Mouse (Mus musculus) brown adipose tissue, adult 24 weeks (tissue): ENCODE results near the gene Ankrd44. TPM values are rescaled to one million over a fixed set of nuclear protein-coding genes. Genes with fewer than 3 reads are reported as not detected.

Source experiments
- H3K27ac ChIP-seq: fragments of 200-500 bp; replicated peaks from 2 replicates; pipeline ENCODE4 v1.5.1; 2012; ENCODE audit warnings: low read depth, mild to moderate bottlenecking, low read length
- H3K4me1 ChIP-seq: fragments of 200-500 bp; 2 replicates; pipeline ENCODE4 v1.6.1; 2012; ENCODE audit warnings: low read length, mixed read lengths; ENCODE audit not compliant: control insufficient read depth, insufficient read depth, insufficient read length
- H3K4me3 ChIP-seq: fragments of 200-500 bp; 2 replicates; pipeline ENCODE4 v1.5.1; 2012; ENCODE audit warnings: low read depth, mild to moderate bottlenecking, low read length, moderate library complexity; ENCODE audit not compliant: insufficient read depth
- polyA plus RNA-seq: library from polyadenylated mRNA; stranded (reverse); fragments of >200 nt; gene quantifications from 2 replicates; pipeline ENCODE4 v1.2.4, GENCODE M21; 2012; ENCODE audit not compliant: missing spikeins, insufficient read depth, insufficient read length

The Ankrd44 gene
- polyA plus RNA-seq, 1 experiment = 8.4 TPM

DNA sequence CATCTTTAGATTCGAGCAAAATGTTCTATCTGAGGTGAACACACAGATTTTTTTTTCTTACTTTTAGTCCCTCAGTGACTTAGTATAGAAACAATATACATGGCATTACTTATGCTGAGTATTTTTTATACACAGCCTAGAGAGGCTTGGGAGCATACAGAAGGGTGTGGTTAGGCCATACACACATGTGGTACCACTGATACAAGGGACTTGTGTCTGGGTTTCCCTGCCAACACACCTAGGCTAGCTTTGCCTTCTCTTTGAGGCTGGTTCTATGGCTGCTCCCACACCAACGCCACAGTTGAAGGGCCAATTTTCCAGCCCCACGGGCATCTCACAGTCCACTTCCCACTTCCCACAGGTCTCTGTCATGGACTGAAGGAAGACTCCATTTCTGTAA is 70.2 kb downstream of the Ankrd44 start:
- no peak overlapping the region for H3K4me3 ChIP-seq
- H3K27ac ChIP-seq = no peak overlapping the region
- H3K4me1 ChIP-seq = peaks cover 18% of the 10 kb centered on the region

DNA sequence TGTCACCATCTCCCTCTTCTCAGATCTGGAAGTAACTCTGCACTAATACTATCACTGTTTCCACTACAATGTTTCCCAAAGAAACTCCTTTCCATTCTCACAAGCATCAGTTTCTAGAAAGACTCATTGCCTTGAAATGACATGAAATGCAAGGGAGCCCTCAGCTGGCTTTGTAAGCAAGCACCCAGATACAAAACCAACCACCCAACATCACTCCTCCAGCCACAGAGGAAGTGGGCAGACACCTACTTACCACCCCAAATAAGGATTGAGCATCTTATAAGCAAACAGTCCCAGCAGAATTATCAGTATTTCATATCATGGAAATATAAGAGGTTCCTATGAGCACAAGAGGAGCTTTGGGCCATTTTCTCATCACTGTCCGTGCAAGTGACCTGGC is 71.8 kb downstream of the Ankrd44 start:
- Histone ChIP-seq H3K27ac (no peak overlapping the region), H3K4me1 (peaks cover 11% of the 10 kb centered on the region), H3K4me3 (no peak overlapping the region)

GRCm38 (mm10) chr1:54853311-54854000 is 72.7 kb downstream of the Ankrd44 start:
- no peak overlapping the region for H3K27ac ChIP-seq
- H3K4me3 ChIP-seq = no peak overlapping the region
- H3K4me1 ChIP-seq = peaks cover 9% of the 10 kb centered on the region

- Histone ChIP-seq H3K4me1 (peaks cover 13% of the 10 kb centered on the region), H3K4me3 (no peak overlapping the region), H3K27ac (no peak overlapping the region)
These were observed 74.6 kb downstream of the Ankrd44 start for GRCm38 (mm10) chr1:54851610-54852009.

DNA sequence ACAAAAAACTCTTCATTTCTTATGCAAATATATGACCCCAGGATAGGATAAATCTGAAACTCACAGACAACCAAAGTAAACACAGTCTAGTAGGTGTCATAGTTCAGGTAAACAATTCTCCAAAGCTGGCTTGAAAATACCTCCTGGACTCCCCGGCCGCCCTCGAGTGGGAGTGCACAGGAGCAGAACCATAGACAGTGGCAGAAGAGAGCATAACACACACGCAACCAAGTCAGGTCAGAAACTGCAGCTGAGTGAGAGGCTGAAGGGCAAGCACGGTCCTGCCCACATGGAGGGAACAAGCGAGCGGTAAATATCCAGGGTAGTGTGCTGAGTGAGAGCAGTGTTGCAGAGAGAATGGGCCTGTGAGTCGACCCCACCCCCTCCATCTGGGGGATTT is 76.1 kb downstream of the Ankrd44 start:
- H3K4me1 ChIP-seq = peaks cover 12% of the 10 kb centered on the region
- no peak overlapping the region for H3K27ac ChIP-seq
- no peak overlapping the region for H3K4me3 ChIP-seq

- Histone ChIP-seq H3K4me3 (no peak overlapping the region), H3K4me1 (peaks cover 5% of the 10 kb centered on the region; the same call in 1 of the 2 replicates), H3K27ac (no peak overlapping the region)
These were observed 78.9 kb downstream of the Ankrd44 start for GRCm38 (mm10) chr1:54847238-54847637.

- peaks cover 9% of the 10 kb centered on the region for H3K4me1 ChIP-seq
- H3K27ac ChIP-seq = no peak overlapping the region
- H3K4me3 ChIP-seq = no peak overlapping the region
These were observed 79.7 kb downstream of the Ankrd44 start for GRCm38 (mm10) chr1:54846346-54847000.

- Histone ChIP-seq H3K27ac (no peak overlapping the region), H3K4me3 (no peak overlapping the region), H3K4me1 (peaks cover 15% of the 10 kb centered on the region)
These were observed 81.8 kb downstream of the Ankrd44 start for GRCm38 (mm10) chr1:54844361-54844760.

DNA sequence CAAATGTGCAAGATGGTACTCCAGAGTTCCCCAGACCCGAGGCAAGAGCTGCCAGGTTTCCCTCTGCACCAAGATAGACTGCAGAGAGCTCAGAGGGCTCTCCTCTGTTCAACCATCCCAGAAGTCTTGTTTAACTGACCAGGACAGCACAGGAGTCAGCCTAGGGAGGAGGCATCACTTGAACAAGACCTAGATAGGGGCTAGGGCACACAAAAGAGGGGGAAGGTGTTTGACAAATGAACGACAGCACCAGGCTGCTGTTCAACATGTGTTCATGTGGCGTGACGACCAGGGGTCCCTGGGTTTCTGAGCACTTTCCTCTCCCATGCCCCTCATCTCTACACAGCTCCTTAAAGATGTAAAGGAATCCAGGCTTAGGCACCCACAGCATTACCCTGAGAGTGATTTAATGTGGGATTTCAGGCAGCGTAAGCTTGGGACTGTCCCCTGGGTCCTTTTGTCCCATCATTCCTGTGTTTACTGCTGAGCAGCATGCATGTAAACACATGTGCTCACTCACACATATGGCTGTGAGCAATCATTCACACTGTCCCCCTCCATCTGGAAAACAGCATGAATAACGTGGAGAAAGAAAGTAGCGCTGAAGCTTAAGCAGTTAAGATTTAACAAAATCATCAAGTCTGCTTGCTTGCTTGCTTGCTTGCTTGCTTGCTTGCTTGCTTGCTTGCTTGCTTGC is 83.3 kb downstream of the Ankrd44 start:
- no peak overlapping the region for H3K27ac ChIP-seq
- H3K4me1 ChIP-seq = peaks cover 18% of the 10 kb centered on the region
- no peak overlapping the region for H3K4me3 ChIP-seq

DNA sequence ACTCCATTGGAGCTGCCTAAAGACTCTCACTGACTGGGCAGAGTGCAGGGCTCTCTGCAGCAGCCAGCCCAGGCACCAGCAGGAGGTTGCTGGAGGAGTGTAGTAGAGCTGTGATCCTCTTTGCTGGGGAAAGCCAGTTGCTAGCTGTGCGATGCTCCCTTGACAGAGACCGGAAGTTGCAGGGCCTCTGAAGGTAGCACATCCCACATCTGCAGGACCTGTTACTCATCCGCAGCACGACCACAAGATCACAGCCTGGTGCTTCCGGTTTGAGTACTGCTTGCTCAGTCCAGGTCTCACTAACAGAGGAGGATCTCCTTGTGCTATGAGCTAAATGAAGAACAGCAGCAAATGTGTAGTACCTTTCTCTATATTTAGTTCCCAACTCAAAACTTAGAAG is 84.4 kb downstream of the Ankrd44 start:
- peaks cover 15% of the 10 kb centered on the region for H3K4me1 ChIP-seq

DNA sequence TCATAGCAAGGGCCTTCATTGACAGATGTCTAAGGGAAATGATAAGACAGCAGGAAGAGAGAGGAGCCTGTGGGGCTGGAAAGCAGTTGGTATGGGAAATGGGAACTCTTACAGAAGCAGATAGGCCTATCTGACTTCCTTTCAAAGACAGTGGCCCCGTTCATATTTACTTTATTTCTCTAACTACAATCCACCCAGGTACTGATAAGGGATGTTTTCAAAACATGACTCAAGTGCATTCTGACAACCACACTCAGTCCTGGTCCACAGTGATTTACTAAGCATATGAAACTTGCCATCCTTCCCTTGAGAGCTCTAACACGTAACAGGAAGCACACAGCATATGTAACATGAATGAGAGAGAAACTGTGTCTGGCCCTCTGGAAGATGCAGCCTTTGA is 86.1 kb downstream of the Ankrd44 start:
- H3K4me1 ChIP-seq = peaks cover 15% of the 10 kb centered on the region
- no peak overlapping the region for H3K27ac ChIP-seq
- H3K4me3 ChIP-seq = no peak overlapping the region

More for the DNA sequence above, 84.4 kb downstream of the Ankrd44 start:
- Histone ChIP-seq H3K27ac (no peak overlapping the region), H3K4me3 (no peak overlapping the region)

DNA sequence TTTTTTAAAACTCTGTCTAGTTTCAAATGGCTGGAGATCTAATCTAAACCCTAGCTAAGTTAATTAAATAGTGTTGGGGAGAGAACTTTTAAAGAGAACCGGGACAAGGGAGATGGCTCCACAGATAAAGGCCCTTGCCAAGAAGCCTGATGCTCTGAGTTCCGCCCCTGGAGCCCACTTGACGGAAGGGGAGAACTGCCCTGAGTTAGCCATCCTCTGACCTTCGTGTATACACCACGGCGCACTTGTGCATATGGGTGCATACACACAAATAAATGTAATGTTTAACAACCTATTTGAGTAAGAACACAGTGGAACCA is 87.7 kb downstream of the Ankrd44 start:
- Histone ChIP-seq H3K27ac (peak overlapping the region; percentile 75), H3K4me1 (peaks cover 15% of the 10 kb centered on the region), H3K4me3 (peak overlapping the region; percentile 41; the same call in 1 of the 2 replicates)

DNA sequence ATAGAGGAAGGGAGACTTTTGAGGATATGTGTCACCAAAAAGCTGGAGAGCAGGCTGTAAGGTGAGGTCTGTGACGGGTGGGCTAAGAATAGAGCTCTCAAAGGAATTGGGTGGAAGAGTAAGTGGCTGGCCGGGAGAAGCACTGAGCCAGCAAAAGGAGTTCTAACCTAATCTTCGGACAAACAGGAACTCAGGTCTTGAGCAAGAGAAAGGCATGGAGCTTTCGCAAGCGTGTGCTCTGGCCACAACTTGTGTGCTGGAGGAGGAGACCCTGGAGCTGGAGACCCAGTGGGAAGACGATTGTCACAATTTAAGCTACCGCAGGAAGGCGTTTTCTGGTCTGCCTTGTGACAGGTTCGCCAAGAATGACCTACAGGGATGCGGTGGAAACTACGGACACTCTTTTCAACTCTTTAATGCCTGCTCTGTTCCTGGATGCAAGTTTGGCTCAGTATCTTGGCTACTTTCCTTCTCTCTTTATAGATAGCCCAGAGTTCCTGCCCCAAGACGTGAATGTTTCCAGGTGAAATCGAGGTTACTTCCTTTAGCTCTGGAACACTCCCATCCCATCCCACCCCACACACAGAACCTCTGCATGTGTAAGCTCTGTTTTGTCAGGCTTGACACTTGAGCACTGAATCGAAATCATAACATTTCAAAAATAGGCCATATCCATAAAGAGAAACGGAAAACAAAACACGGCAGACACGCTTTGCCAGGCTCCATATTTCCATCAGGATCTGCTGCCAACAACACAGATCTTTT is 88.3 kb downstream of the Ankrd44 start:
- Histone ChIP-seq H3K4me3 (peak overlapping the region; percentile 41), H3K4me1 (peaks cover 15% of the 10 kb centered on the region), H3K27ac (peak overlapping the region; percentile 75)

- Histone ChIP-seq H3K27ac (no peak overlapping the region), H3K4me1 (peaks cover 11% of the 10 kb centered on the region), H3K4me3 (no peak overlapping the region)
These were observed 90.5 kb downstream of the Ankrd44 start for GRCm38 (mm10) chr1:54835661-54836205.

GRCm38 (mm10) chr1:54833221-54833620 is 93.0 kb downstream of the Ankrd44 start:
- H3K27ac ChIP-seq = no peak overlapping the region
- H3K4me1 ChIP-seq = peaks cover 6% of the 10 kb centered on the region

More at GRCm38 (mm10) chr1:54833221-54833620, 93.0 kb downstream of the Ankrd44 start:
- H3K4me3 ChIP-seq = no peak overlapping the region
